Mouse (Mus musculus): ENCODE measurements around the gene Dock10. TPM values are rescaled to one million over a fixed set of nuclear protein-coding genes. Genes with fewer than 3 reads are reported as not detected.

Dock10 gene
- polyA plus RNA-seq, 2 experiments = 8.2 to 9.1 TPM

- Histone ChIP-seq H3K36me3 (ENCODE audit: control insufficient read depth, insufficient read depth, low read length) (no peaks in the 10 kb centered on the region), H3K27ac (replicated peaks; ENCODE audit: low read depth, low read length) (no peak overlapping the region), H3K4me3 (replicated peaks; ENCODE audit: low read length) (no peak overlapping the region), H3K4me1 (ENCODE audit: control insufficient read depth, insufficient read depth, low read length) (no peaks in the 10 kb centered on the region), H3K9me3 (ENCODE audit: control insufficient read depth, low read length) (no peaks in the 10 kb centered on the region), H3K9ac (ENCODE audit: low read depth, low read length, severe bottlenecking) (no peak overlapping the region), H3K4me2 (replicated peaks; ENCODE audit: low read depth, low read length, severe bottlenecking) (no peak overlapping the region), H3K27me3 (ENCODE audit: control insufficient read depth, insufficient read depth, low read length) (no peaks in the 10 kb centered on the region)
- 72% methylated on average over 3 of the region's 3 CpGs for WGBS
- TF ChIP-seq POLR2A (IDR thresholded peaks at IDR 0.05; ENCODE audit: borderline replicate concordance, extremely low read depth, insufficient read depth, insufficient read length) = no peak
- ATAC-seq (ENCODE audit: low FRiP score, low read depth) (no peak), DNase-seq (ENCODE audit: low spot score) (no peak)
Measured at GRCm38 (mm10) chr1:80646602-80647001, 111.7 kb downstream of the Dock10 start.

GRCm38 (mm10) chr1:80643866-80644451 is 114.4 kb downstream of the Dock10 start:
- Histone ChIP-seq H3K9ac (ENCODE audit: low read depth, low read length, severe bottlenecking) (no peak overlapping the region), H3K36me3 (ENCODE audit: control insufficient read depth, insufficient read depth, low read length) (no peaks in the 10 kb centered on the region), H3K4me1 (ENCODE audit: control insufficient read depth, insufficient read depth, low read length) (no peaks in the 10 kb centered on the region), H3K4me3 (replicated peaks; ENCODE audit: low read length) (no peak overlapping the region), H3K27ac (replicated peaks; ENCODE audit: low read depth, low read length) (no peak overlapping the region), H3K27me3 (ENCODE audit: control insufficient read depth, insufficient read depth, low read length) (no peaks in the 10 kb centered on the region), H3K9me3 (ENCODE audit: control insufficient read depth, low read length) (no peaks in the 10 kb centered on the region), H3K4me2 (replicated peaks; ENCODE audit: low read depth, low read length, severe bottlenecking) (no peak overlapping the region)
- TF ChIP-seq POLR2A (IDR thresholded peaks at IDR 0.05; ENCODE audit: borderline replicate concordance, extremely low read depth, insufficient read depth, insufficient read length) = no peak
- ATAC-seq (ENCODE audit: low FRiP score, low read depth) (no peak), DNase-seq (ENCODE audit: low spot score) (no peak)
- 84% methylated on average over 4 of the region's 4 CpGs for WGBS

GRCm38 (mm10) chr1:80641832-80642231 is 116.5 kb downstream of the Dock10 start:
- Histone ChIP-seq H3K27me3 (ENCODE audit: control insufficient read depth, insufficient read depth, low read length) (no peaks in the 10 kb centered on the region), H3K9me3 (ENCODE audit: control insufficient read depth, low read length) (no peaks in the 10 kb centered on the region), H3K27ac (replicated peaks; ENCODE audit: low read depth, low read length) (no peak overlapping the region), H3K4me2 (replicated peaks; ENCODE audit: low read depth, low read length, severe bottlenecking) (no peak overlapping the region), H3K9ac (ENCODE audit: low read depth, low read length, severe bottlenecking) (no peak overlapping the region), H3K36me3 (ENCODE audit: control insufficient read depth, insufficient read depth, low read length) (no peaks in the 10 kb centered on the region), H3K4me1 (ENCODE audit: control insufficient read depth, insufficient read depth, low read length) (peaks cover 8% of the 10 kb centered on the region), H3K4me3 (replicated peaks; ENCODE audit: low read length) (no peak overlapping the region)
- ATAC-seq (ENCODE audit: low FRiP score, low read depth) (no peak), DNase-seq (ENCODE audit: low spot score) (no peak)
- no peak for TF ChIP-seq POLR2A (IDR thresholded peaks at IDR 0.05; ENCODE audit: borderline replicate concordance, extremely low read depth, insufficient read depth, insufficient read length)
- WGBS = 85% methylated on average over 3 of the region's 3 CpGs

- H3K9me3 ChIP-seq (ENCODE audit: control insufficient read depth, low read length) = no peaks in the 10 kb centered on the region
- H3K27ac ChIP-seq (replicated peaks; ENCODE audit: low read depth, low read length) = no peak overlapping the region
- DNase-seq (ENCODE audit: low spot score) (no peak), ATAC-seq (ENCODE audit: low FRiP score, low read depth) (no peak)
- TF ChIP-seq POLR2A (IDR thresholded peaks at IDR 0.05; ENCODE audit: borderline replicate concordance, extremely low read depth, insufficient read depth, insufficient read length) = no peak
- H3K4me3 ChIP-seq (replicated peaks; ENCODE audit: low read length) = no peak overlapping the region
- no peak overlapping the region for H3K9ac ChIP-seq (ENCODE audit: low read depth, low read length, severe bottlenecking)
- no peaks in the 10 kb centered on the region for H3K27me3 ChIP-seq (ENCODE audit: control insufficient read depth, insufficient read depth, low read length)
- H3K4me1 ChIP-seq (ENCODE audit: control insufficient read depth, insufficient read depth, low read length) = peaks cover 14% of the 10 kb centered on the region
- no peak overlapping the region for H3K4me2 ChIP-seq (replicated peaks; ENCODE audit: low read depth, low read length, severe bottlenecking)
- H3K36me3 ChIP-seq (ENCODE audit: control insufficient read depth, insufficient read depth, low read length) = no peaks in the 10 kb centered on the region
- 81% methylated on average over 1 of the region's 1 CpGs for WGBS
Measured at GRCm38 (mm10) chr1:80641288-80641687, 117.0 kb downstream of the Dock10 start.

GRCm38 (mm10) chr1:80639553-80639952 is 118.8 kb downstream of the Dock10 start:
- Histone ChIP-seq H3K9ac (ENCODE audit: low read depth, low read length, severe bottlenecking) (no peak overlapping the region), H3K27me3 (ENCODE audit: control insufficient read depth, insufficient read depth, low read length) (no peaks in the 10 kb centered on the region), H3K27ac (replicated peaks; ENCODE audit: low read depth, low read length) (no peak overlapping the region), H3K4me1 (ENCODE audit: control insufficient read depth, insufficient read depth, low read length) (peaks cover 14% of the 10 kb centered on the region), H3K36me3 (ENCODE audit: control insufficient read depth, insufficient read depth, low read length) (no peaks in the 10 kb centered on the region), H3K4me3 (replicated peaks; ENCODE audit: low read length) (no peak overlapping the region), H3K4me2 (replicated peaks; ENCODE audit: low read depth, low read length, severe bottlenecking) (no peak overlapping the region), H3K9me3 (ENCODE audit: control insufficient read depth, low read length) (no peaks in the 10 kb centered on the region)
- ATAC-seq (ENCODE audit: low FRiP score, low read depth) (no peak), DNase-seq (ENCODE audit: low spot score) (no peak)
- no peak for TF ChIP-seq POLR2A (IDR thresholded peaks at IDR 0.05; ENCODE audit: borderline replicate concordance, extremely low read depth, insufficient read depth, insufficient read length)
- 86% methylated on average over 1 of the region's 1 CpGs for WGBS

All from limb, embryonic 14.5 days (tissue).